Mouse (Mus musculus): ENCODE results near the gene Rxfp4. TPM values are rescaled to one million over a fixed set of nuclear protein-coding genes. Genes with fewer than 3 reads are reported as not detected.

Gene Rxfp4
- polyA plus RNA-seq (2015; fragmentation: Nextera tagmentation; extraction: Ambion mirVana), result not detected in 2 replicates

DNA sequence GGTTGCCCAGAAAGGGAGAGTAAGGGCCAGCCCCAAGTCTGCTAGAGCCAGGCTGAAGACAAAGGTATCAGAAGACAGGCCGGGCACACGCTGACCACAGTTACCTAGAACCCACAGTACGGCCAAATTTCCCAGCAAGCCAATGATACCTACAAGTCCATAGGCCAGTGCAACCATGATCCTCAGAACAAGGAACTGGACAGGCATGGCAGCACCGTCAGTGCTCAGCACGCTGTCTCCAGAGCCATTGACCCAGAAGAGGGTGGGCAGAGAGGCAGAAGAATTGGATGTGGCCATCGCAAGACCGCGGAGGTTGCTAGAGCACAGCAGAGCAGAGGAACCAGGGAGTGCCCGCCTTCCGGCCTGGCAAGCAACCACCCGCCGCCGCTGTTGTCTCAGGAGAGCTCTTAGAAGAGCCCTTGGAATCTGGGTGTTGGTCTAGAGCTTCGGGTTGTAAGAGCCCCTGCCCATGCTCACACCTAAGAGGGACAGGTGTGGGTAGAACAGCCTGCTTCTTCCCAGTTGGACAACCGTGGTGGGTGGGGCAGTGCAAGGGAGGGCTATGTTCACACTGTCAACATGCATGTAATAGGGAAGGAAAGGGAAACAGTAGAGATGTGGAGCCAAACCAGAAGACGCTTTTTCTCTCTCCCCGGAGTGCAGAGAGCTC is at the start of gene Rxfp4:
TSS of gene Rxfp4 (minus strand) at position 297 of the 670 bp plus-strand sequence.
- Histone ChIP-seq H3K4me1 (peaks cover 16% of the 10 kb centered on the region; the same call in 1 of the 2 replicates), H3K4me2 (no peak within 1 kb of the TSS), H3K36me3 (peaks cover 8% of the 10 kb centered on the region), H3K9ac (no peak within 1 kb of the TSS), H3K27me3 (no peaks in the 10 kb centered on the region), H3K9me3 (replicated peaks) (no peaks in the 10 kb centered on the region), H3K4me3 (replicated peaks) (no peak within 1 kb of the TSS), H3K27ac (no peak within 1 kb of the TSS)
- 86% methylated on average over 17 of the region's 17 CpGs for WGBS
- no peak for ATAC-seq (replicated peaks; ENCODE audit: low FRiP score)

GRCm38 (mm10) chr3:88701222-88701621 is 48.3 kb upstream of the Rxfp4 start:
- no peaks in the 10 kb centered on the region for H3K27me3 ChIP-seq
- H3K4me3 ChIP-seq (replicated peaks), result no peak overlapping the region
- H3K36me3 ChIP-seq, result peaks cover 94% of the 10 kb centered on the region
- WGBS, result 68% methylated on average over 3 of the region's 3 CpGs
- H3K27ac ChIP-seq, result no peak overlapping the region
- no peak overlapping the region for H3K9ac ChIP-seq
- ATAC-seq (replicated peaks; ENCODE audit: low FRiP score), result no peak
- H3K9me3 ChIP-seq (replicated peaks), result no peaks in the 10 kb centered on the region
- no peaks in the 10 kb centered on the region for H3K4me1 ChIP-seq
- H3K4me2 ChIP-seq, result no peak overlapping the region

GRCm38 (mm10) chr3:88700247-88700646 is 47.3 kb upstream of the Rxfp4 start:
- no peaks in the 10 kb centered on the region for H3K4me1 ChIP-seq
- no peak overlapping the region for H3K27ac ChIP-seq
- H3K27me3 ChIP-seq, result no peaks in the 10 kb centered on the region
- no peaks in the 10 kb centered on the region for H3K9me3 ChIP-seq (replicated peaks)
- 92% methylated on average over 3 of the region's 3 CpGs for WGBS
- ATAC-seq (replicated peaks; ENCODE audit: low FRiP score), result no peak
- H3K4me3 ChIP-seq (replicated peaks), result no peak overlapping the region
- H3K9ac ChIP-seq, result no peak overlapping the region
- H3K36me3 ChIP-seq, result peaks cover 96% of the 10 kb centered on the region
- no peak overlapping the region for H3K4me2 ChIP-seq

GRCm38 (mm10) chr3:88698834-88699233 is 45.9 kb upstream of the Rxfp4 start:
- WGBS, result 89% methylated on average over 6 of the region's 6 CpGs
- Histone ChIP-seq H3K9ac (no peak overlapping the region), H3K9me3 (replicated peaks) (no peaks in the 10 kb centered on the region), H3K4me2 (no peak overlapping the region), H3K4me1 (no peaks in the 10 kb centered on the region), H3K4me3 (replicated peaks) (no peak overlapping the region), H3K27me3 (no peaks in the 10 kb centered on the region), H3K27ac (no peak overlapping the region), H3K36me3 (peaks cover 96% of the 10 kb centered on the region)
- ATAC-seq (replicated peaks; ENCODE audit: low FRiP score), result no peak

DNA sequence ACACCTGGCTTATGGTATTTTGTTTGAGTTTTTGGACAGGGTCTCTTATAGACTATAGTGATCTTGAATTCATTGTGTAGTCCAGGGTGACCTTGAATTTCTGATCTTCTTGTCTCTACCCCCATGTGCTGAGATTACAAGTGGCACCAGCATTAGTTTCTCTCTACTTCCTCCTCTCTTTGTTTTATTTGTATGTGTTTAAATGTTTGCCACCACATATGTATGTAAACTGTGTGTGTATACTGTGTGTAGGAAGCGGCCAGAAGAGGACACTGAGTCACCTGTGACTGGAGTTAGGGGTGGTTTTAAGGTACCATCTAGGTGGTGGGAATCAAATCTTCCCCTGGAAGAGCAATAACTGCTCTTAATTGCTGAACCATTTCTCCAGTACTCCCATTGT is 45.1 kb upstream of the Rxfp4 start:
- peaks cover 95% of the 10 kb centered on the region for H3K36me3 ChIP-seq
- H3K9me3 ChIP-seq (replicated peaks), result no peaks in the 10 kb centered on the region
- WGBS, result 93% methylated on average over 1 of the region's 1 CpGs
- no peak overlapping the region for H3K4me3 ChIP-seq (replicated peaks)
- no peak for ATAC-seq (replicated peaks; ENCODE audit: low FRiP score)
- no peaks in the 10 kb centered on the region for H3K4me1 ChIP-seq
- H3K27ac ChIP-seq, result no peak overlapping the region
- no peak overlapping the region for H3K9ac ChIP-seq
- H3K4me2 ChIP-seq, result no peak overlapping the region
- H3K27me3 ChIP-seq, result no peaks in the 10 kb centered on the region

DNA sequence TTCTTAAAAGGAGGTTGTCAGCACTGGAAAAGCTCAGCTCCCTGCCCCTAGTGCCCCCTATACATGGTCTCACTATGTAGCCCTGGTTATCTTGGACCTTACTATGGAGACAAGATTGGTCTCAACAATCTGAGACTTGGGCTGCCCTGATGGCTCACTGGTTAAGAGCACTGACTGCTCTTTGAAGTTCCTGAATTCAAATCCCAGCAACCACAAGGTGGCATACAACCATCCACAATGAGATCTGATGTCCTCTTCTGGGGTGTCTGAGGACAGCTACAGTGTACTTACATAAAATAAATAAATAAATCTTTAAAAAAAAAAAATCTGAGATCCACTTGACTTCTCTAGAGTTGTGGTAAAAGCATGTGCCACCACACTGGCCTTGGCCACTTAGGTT is 42.6 kb upstream of the Rxfp4 start:
- Histone ChIP-seq H3K9ac (no peak overlapping the region), H3K4me2 (no peak overlapping the region)
- ATAC-seq (replicated peaks; ENCODE audit: low FRiP score), result no peak

GRCm38 (mm10) chr3:88689079-88689478 is 36.1 kb upstream of the Rxfp4 start:
- ATAC-seq (replicated peaks; ENCODE audit: low FRiP score), result no peak
- Histone ChIP-seq H3K4me3 (replicated peaks) (no peak overlapping the region), H3K27ac (no peak overlapping the region), H3K27me3 (no peaks in the 10 kb centered on the region), H3K4me2 (no peak overlapping the region), H3K36me3 (peaks cover 67% of the 10 kb centered on the region), H3K4me1 (peaks cover 21% of the 10 kb centered on the region), H3K9ac (no peak overlapping the region), H3K9me3 (replicated peaks) (no peaks in the 10 kb centered on the region)
- WGBS, result 88% methylated on average over 5 of the region's 5 CpGs

More for the DNA sequence above, 42.6 kb upstream of the Rxfp4 start:
- no peaks in the 10 kb centered on the region for H3K4me1 ChIP-seq
- no peaks in the 10 kb centered on the region for H3K9me3 ChIP-seq (replicated peaks)
- no peaks in the 10 kb centered on the region for H3K27me3 ChIP-seq
- peaks cover 99% of the 10 kb centered on the region for H3K36me3 ChIP-seq
- H3K4me3 ChIP-seq (replicated peaks), result no peak overlapping the region
- no peak overlapping the region for H3K27ac ChIP-seq

GRCm38 (mm10) chr3:88686734-88687611 is 34.0 kb upstream of the Rxfp4 start:
- Histone ChIP-seq H3K9ac (peak overlapping the region; percentile 91), H3K9me3 (replicated peaks) (no peaks in the 10 kb centered on the region), H3K4me3 (replicated peaks) (peak overlapping the region; percentile 87), H3K4me1 (peaks cover 21% of the 10 kb centered on the region), H3K36me3 (peaks cover 47% of the 10 kb centered on the region), H3K27ac (peak overlapping the region; percentile 98; the same call in 1 of the 2 replicates), H3K4me2 (peak overlapping the region; percentile 85), H3K27me3 (no peaks in the 10 kb centered on the region)
- WGBS, result 33% methylated on average over 13 of the region's 13 CpGs
- no peak for ATAC-seq (replicated peaks; ENCODE audit: low FRiP score)

- ATAC-seq (replicated peaks; ENCODE audit: low FRiP score), result peak; percentile 71
- 0% methylated on average over 45 of the region's 45 CpGs for WGBS
- Histone ChIP-seq H3K4me3 (replicated peaks) (peak overlapping the region; percentile 87), H3K4me1 (peaks cover 21% of the 10 kb centered on the region), H3K9me3 (replicated peaks) (no peaks in the 10 kb centered on the region), H3K9ac (peak overlapping the region; percentile 91), H3K27ac (peak overlapping the region; percentile 98), H3K36me3 (peaks cover 38% of the 10 kb centered on the region), H3K4me2 (peak overlapping the region; percentile 85), H3K27me3 (no peaks in the 10 kb centered on the region)
Measured at GRCm38 (mm10) chr3:88685958-88686451, 33.1 kb upstream of the Rxfp4 start.

DNA sequence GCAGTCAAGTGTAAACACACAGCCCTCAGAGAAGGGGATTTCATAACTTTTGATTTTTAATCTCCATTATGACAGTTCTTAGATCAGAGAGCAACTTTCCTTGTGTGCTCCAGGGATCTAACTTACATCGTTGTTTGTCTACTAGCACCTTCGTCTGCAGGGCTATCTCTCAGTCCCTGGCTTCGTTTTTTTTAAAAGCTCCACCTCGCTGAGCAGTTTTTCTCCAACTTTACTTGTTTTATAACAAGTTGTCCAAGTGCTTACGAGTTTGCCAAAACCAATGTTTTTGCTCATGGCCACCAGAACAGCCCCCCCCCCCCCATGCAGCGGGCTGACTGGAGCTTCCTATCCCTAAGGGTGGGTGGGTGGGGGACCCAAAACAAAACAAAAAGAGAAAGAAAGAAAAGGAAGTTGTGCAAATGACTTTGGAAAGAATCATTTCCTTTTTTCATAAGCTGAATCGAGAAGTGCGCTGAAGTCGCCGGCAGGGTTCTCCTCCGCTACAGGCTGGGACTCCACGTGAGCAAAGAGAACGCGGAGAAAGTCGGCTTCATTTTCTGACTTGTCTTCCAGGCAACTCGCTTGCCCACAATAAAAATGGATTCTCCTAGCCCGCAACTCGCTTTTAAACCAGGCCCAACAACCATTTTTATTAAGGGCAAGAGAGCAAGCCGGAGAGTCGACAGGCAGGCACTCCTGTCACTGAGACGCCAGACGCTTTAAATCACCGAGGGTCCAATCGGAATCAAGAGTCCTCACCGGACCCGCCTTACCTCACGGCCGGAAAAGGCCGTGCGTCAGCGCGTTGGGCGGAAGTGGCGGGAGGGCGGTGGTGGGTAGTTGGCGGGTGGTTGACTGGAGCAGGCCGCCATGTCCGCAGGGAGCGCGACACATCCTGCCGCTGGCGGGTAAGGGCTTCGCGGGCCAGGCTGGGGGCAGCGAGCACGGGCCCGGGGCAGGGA is 32.3 kb upstream of the Rxfp4 start, which contains the start of gene Khdc4:
TSS of gene Khdc4 (plus strand) at position 824 of the 962 bp plus-strand sequence.
- H3K4me2 ChIP-seq, result peak within 1 kb of the TSS; percentile 85
- no peaks in the 10 kb centered on the region for H3K9me3 ChIP-seq (replicated peaks)
- under 1% methylated on average over 47 of the region's 47 CpGs for WGBS
- peaks cover 21% of the 10 kb centered on the region for H3K4me1 ChIP-seq
- peaks cover 30% of the 10 kb centered on the region for H3K36me3 ChIP-seq
- H3K27me3 ChIP-seq, result no peaks in the 10 kb centered on the region
- ATAC-seq (replicated peaks; ENCODE audit: low FRiP score), result peak; percentile 99
- H3K4me3 ChIP-seq (replicated peaks), result peak within 1 kb of the TSS; percentile 87
- H3K27ac ChIP-seq, result peak within 1 kb of the TSS; percentile 98
- peak within 1 kb of the TSS; percentile 91 for H3K9ac ChIP-seq

- no peaks in the 10 kb centered on the region for H3K27me3 ChIP-seq
- no peaks in the 10 kb centered on the region for H3K9me3 ChIP-seq (replicated peaks)
- H3K4me1 ChIP-seq, result peaks cover 21% of the 10 kb centered on the region
- WGBS, result 64% methylated on average over 8 of the region's 8 CpGs
- peak overlapping the region; percentile 57; the same call in 1 of the 2 replicates for H3K9ac ChIP-seq
- peak overlapping the region; percentile 62 for H3K4me2 ChIP-seq
- peak overlapping the region; percentile 97 for H3K27ac ChIP-seq
- peaks cover 22% of the 10 kb centered on the region for H3K36me3 ChIP-seq
- peak overlapping the region; percentile 87 for H3K4me3 ChIP-seq (replicated peaks)
- no peak for ATAC-seq (replicated peaks; ENCODE audit: low FRiP score)
Measured at GRCm38 (mm10) chr3:88684236-88684979, 31.5 kb upstream of the Rxfp4 start.

Measured in kidney, embryonic 15.5 days (tissue).